Mouse (Mus musculus) thymus, postnatal 14 days (tissue): Measurements from ENCODE around the gene Trim45.

ENCODE experiments used
- DNase-seq: peaks from one replicate; pipeline ENCODE4 v3.0.0; 2021

Gene Trim45

DNA sequence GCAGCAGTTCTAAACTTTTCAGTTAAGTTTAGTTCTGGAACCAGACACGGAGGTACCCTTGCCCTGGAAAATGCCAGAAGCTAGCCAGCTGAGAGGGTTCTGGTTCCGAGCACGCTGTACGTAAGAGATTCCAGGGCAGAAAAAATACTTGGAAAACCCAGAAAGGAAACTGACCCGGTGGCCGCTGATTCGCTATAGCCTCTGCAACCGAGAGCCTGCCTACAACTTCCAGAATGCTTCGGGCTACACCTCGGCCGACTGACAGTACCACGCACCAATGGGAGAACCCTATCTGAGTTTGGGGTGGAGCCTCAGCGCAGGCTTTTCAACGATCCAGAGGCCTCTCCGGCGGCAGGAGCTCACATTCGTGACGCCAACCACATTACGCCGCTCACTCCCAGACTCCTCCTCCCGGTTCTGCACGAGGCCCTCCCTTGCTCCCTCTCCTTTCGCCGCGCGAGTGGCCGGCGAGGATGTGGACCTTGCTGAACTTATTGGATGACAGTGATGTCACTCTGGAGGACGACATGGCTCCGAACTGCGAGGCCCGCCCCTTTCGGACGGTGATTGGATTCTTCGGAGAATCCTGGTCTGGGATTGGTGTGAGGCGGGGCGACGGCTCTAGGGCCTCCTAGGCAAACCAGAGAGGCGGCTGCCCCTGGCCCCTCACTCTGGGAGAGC lies at the start of gene Trim45:
Trim45 (plus strand) TSS at position 378 of the 681 bp plus-strand sequence.
- peak; percentile 97 for DNase-seq

DNA sequence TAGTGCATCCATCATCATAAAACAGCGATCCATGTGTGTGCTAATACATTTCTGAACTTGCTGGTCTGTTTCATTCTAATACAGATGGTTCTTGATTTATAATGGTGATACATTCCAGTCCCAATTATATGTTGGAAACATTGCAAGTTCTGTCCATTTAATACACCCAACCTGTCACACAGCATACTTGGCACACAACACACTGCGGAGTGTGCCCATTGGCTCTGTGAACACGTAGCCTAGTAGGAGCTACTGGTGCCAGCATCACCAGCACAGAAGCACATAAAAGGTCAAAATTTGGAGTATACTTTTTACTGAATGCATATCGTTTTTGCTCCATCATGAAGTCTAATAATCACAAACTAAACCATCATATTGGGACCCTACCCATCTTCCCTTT lies 44.9 kb upstream of the Trim45 start:
- DNase-seq, result no peak

DNA sequence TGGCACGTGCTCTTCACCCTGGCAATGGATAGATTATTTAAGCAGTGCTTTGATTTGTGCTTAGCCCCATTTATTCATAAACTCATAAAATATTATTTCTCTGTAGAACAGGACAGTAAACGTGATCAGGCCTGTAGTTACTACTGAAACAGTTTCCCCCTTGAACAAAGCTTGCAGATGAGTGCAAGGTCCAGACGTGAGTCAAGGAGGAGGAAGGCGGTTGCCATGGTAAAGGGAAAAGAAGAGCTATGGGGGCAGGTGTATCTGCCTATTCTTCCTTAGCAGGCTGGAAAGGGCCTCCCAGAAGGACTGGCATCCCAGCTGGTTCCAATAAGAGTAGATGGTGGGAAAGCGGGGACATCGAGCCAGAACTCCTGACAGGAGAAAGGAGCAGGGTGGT lies 40.6 kb upstream of the Trim45 start:
- DNase-seq, result no peak

DNA sequence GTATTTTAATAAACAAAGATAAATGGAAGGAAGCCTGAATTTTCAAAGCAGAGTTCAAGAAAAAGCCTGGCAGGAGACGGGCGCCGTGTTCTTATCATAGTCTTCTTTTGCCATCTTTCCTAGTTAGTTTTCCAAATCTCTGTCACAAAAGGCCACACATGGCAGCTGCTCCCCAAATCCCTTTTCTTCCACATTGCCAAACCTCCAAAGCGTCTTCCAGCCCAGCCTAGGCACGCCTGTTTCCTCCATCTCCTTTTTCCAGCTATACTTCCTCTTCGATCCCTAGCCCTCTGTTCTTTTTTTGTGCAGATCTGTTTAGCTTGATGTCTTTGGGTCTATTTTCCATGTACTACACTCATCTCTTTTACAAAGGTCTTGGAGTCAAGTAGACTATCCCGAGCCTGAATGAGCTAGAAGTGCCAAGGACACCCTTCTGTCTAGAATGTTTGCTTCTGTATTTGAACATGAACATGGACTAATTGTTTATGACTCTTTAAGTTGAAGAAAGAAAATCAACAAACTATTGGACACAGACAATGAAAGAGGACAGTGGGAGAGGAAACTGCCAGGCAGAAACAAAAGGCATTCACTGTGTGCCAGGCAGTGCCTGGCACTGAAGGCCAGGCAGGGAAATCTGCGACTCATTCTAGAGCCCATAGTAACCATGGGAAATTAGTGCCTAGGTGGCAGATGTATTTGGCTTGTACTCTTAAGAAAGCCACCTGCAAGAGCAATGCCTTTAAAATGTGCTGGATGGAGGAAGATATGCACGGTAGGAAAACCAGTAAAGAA lies 40.0 kb upstream of the Trim45 start:
- no peak for DNase-seq

DNA sequence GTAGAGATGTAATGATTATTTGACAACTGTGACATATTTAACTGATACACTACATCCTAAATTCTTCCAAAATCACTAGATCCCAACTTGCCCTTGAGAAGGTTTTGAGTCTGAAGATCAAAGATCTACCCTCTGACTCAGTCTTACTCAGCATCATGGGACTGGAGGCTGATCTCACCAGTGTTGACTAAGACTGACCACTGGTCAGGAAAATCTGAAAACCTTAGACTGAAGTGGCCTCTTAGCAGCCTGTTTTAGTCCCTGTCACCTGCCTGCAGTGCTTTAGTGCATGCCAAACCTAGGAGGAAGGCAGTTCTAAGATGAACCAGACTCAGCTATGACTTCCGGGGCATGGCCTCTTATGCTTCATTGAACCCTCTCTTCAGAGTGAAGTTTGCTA lies 32.8 kb upstream of the Trim45 start:
- no peak for DNase-seq

DNA sequence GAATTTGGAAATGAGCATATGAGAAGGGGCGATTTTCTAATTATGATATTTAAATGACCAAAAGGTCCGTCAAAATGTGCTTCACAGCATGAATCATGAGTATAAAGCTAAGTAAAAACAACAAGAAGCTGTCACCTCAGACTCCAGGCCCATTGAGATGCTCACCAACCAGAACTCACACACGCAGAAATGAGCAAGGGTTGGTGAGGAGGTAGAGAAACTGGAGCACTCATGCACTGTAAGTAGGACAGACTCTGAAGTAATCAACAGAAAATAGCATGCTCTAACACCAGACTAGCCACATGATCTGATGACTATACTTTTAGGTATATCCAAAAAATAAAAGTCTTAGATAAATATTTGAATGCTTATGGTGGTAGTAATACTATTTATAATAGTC lies 31.6 kb upstream of the Trim45 start:
- no peak for DNase-seq

DNA sequence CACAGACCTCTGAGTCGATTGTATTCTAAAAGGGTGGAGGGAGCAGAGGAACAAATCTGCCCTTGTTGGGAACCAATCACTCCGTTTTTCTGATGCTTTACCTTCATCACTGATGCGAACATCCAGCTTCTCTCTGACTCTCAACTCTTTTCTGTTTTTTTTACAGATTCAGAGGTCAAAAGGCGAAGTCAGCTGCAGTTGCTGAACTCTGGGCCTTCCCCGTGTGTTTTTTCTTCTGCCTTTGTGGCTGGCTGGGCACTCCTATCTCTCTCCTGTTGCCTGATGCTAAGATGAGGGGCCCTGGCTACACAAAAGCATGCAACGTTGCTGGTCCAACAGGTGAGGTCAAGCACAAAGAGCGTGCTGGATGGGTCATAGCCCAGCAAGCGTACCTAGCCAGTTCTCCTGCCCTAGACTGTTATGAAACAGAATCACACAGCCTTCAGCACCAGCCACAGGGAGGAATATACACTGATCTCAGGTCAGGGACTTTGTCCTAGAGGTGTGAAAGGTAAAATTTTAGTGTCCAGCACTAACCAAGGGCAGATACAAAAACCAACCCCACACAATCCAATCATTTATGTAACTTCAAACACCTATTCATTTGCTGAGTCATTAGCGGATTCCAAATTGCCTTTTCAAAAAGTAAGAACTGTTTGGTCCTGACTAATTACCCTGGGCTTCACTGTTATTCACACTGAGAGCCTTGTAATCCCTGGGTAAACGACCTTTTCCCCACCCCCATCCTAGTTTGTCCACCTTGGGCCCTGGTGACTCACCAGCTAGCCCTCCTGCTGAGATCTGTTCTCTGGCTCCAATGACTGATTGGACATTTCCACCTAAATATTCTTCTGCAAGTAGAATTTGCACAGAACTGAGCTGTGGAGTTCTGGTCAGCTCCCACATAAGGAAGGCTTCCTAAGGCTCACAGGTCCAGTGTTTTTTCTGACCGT lies 29.3 kb upstream of the Trim45 start:
- no peak for DNase-seq

DNA sequence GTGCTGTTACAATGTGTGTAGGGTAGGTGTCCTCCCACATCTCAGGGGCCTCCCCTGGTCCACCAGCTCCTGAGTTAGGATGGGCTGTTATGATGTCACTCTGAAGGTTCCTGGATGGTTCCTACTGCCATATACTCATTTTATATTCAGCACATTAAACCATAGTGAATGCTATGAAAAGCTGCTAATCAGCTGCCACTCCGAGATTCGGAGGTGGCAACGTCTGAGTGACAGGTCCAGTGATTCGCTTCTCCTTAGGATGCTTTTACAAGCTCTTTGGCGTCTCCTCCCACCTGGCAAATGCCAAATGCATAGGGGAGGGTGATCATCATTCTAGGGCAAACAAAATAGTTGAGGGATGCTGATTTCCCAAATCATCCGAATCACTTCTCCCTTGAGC lies 26.5 kb upstream of the Trim45 start:
- no peak for DNase-seq

DNA sequence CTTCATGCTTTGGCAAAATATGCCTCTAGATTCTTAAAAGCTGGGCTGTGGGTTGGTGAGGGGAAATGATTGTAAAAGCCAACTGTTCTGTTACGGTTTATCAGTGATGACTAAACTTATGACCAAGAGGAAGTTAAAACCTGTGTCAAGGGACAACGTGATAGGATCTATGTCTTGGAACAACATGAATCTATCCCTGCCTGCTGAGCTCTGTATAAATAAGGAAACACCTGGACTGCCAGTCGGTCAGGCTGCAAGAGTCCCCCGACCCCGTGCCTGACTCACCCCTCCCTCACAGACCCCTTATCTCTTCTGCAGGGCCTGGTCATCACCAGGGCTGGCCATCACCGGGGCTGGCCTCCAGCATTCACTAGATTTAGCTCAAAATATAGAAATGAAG lies 15.9 kb upstream of the Trim45 start:
- no peak for DNase-seq

DNA sequence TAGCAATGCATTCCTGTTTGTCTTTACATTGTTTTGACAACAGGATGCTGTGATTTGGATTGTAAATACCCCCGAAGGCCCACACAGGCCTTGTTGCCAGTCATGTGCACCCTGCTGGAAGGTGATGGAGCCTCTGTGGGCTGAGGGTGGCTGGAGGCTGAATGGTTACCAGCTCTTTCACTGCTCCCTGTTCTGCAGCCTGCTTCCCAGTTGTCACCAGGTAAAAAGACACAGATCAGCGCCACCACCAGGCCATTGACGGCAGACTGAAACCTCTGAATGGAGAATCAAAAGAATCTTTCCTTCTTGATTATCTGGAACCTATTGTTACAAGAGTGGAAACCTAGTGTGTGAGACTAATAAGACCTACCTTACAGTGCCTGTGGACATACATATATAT lies 15.1 kb upstream of the Trim45 start:
- peak; percentile 47 for DNase-seq

DNA sequence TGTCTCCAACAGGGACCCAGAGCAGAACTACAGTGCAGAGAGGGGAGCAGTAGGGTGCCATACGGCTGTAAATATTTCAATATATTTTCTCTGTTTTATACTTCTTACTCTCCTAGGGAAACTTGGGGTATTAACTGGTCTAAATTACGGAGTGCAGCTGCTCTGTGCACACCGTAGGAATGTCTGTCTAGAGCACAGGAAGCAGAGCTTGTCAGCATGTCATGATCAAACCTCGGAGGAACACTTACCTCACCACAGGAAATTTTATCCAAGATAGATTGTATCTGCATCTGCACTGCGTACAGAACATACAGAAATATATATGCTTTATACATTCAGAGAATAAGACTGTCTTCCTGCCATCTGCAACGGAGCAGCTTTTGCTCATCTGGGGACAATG lies 13.4 kb upstream of the Trim45 start:
- DNase-seq, result no peak

DNA sequence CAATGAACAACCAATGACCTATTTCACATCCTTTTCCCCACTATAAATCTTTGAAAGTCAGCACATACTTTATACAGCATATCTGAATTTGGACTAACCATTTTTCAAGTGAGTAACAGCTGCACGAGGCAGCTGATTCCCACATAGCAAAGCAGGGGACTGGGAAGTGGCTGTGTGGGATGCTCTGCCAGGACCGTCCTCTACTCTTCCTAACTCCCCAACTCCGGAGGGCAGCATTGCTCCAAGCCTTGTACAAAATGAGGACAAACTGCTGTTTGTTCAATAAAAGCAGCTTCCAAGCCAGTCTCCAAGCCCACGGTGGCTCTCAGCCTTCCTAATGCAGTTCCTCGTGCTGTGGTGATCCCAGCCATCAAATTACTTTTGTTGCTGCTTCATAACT lies 11.4 kb upstream of the Trim45 start:
- no peak for DNase-seq

DNA sequence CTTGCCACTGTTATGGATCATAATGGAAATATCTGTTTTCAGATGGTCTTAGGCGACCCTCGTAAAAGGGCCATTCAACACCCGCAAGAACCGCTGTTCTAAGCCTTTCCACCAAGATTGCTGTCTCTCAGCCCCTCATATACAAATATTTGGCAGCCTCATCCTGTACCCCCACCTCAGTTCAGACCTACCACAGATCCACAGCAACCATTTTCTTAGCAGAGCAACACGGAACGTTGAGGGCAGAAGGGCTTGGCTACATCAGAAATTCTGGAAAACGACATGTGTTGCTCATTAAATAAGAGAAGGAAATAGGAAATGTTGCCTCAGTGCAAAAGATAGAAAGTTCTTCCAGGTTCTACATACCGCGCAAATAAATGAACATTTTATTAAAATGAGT lies 11.0 kb upstream of the Trim45 start:
- DNase-seq, result no peak

DNA sequence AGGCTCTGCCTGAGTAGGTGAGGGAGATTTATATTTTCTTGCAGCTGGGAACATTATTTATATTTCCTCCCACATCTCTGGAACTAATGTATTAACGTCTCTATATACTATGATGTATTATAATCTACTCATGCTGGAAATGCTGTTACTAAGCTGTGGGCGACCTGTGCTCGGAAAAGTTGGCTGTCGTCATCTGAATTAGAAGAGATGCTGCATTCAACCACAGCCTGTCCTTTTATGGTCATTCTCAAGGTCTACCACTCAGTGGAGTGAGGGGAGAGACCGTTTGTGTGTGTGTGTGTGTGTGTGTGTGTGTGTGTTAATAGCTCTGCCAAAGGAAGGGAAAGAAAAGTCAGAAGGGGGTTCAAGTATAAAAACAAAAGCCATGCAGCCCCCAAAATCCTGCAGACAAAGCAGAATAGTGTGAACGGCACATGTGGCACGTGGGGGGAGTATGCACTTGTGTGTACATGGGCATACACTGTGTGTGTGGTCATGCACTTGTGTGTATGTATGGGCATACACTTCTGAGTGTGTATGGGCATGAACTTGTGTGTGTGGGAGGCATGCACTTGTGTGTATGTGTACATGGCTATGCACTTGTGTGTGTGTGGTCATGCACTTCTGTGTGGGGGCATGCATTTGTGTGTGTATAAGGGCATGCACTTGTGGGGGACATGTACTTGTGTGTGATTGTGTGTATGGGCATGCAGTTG lies 10.3 kb upstream of the Trim45 start:
- DNase-seq, result no peak

DNA sequence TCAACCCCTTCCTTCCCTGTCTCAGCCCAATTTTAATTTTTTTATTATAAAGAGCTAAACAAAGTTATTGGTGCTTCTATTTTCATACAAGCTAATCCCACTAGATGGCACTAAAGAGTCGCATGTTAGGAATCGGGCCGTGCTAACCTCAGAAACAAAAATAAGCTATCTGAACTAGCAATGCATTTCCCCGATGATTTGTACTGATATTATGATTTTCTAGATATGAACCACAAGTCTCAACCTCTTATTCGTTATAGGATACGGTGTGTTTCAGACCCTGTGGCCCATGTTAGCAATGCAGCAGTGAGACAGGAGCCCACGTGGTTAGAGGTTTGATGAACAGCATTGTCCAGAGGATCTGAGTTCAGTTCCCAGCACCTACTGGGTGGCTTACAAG lies 5.2 kb upstream of the Trim45 start:
- DNase-seq, result peak; percentile 37

DNA sequence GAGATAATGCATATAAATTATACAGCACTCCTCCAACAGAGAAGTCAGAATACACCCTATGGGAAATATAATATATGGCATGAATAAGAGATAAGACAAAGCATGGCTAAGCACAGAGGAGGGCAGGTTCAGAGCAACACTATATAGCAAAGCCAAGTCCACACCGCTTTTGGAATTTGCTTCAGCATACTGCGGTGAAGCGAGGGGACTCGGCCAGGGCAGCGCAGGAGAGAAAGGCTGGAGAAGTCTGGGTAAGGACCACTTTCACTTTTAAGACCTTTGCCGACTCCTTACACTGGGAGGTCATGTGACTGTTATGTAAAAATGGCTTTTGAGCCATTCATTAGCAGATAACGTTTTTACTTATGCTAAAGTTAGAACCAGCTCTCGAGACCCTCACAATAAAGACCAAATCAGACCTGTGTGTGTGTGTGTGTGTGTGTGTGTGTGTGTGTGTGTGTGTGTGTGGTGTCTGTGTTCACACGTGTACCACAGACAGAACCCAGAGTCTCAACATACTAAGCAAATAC lies 1.3 kb upstream of the Trim45 start:
- DNase-seq, result no peak

DNA sequence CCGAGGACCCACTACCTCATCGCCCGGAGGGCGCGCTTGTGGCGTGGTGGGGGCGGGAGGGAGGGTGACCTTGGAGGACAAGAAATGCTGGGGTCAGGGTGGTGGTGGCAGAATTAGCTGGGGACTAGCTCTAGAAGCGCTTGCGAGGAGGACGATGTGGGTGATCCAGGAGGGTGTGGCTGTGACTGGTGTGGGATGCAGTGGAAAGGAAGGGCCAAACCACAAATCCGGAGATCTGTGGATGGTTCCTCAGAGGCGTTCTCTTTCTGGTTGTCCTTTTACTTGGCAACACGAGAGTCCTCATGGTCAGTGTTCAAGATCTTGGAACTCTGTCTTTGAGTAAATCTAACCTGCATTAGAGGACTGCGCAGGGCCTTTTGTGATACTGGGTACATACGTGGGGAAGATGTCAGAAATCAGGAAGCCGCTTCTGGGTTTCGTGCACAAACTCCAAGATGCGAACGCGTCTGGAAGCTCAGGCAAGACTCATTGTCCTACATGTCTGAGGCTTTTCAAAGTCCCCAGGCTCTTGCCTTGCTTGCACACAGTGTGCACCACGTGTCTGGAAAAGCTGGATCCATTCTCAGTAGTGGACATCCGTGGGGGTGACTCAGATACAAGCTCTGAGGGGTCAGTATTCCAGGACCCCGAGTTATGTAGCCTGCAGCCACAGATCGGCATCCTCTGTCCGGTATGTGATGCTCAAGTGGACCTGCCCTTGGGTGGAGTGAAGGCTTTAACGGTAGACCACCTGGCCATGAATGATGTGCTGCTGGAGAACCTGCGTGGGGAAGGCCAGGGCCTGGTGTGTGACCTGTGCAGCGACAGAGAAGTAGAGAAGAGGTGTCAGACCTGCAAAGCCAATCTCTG lies 739 bp downstream of the Trim45 start:
- peak; percentile 15 for DNase-seq

DNA sequence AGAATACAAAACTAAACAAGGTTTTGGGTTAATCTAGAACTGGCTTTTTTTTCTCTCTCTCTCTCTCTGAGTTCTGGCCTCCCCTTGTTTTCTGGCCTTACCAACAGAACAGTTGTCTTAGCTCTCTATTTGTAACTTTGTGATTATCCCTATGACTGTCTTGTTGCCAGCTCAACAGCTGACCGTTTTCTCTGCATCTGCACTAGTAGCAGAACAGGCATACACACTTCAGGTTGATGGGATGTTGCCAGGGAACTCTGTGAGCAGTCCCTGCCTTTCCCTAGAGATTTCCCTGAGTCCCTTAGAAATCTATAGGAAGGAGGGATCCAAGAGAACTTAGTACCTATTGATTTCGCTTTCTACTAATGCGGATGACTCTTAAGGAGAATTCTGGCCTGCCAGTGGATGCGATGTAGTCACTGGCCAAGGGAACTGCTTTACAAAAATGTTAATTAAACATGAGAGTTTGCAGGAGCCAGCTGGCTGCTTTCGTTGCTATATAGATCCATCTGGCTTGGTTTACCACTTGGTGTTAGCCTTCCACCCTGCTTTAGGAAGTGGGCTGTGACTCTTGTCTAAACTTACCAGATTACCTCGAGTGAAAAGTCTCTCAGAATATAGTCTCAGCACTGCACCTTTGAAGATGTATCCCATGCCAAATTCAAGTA lies 2.2 kb downstream of the Trim45 start:
- DNase-seq, result no peak

DNA sequence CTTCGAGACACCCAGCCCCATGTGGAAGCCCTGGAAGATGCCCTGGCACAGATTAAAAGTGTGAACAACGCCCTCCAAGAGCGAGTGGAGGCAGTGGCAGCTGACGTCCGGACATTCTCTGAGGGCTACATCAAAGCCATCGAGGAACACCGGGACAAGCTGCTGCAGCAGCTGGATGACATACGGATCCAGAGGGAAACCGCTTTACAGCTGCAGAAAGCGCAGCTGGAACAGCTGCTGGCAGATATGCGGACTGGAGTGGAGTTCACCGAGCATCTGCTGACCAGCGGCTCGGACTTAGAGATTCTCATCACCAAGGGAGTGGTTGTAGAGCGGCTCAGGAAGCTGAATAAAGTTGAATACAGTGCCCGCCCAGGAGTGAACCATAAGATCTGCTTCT lies 3.2 kb downstream of the Trim45 start:
- DNase-seq, result no peak

DNA sequence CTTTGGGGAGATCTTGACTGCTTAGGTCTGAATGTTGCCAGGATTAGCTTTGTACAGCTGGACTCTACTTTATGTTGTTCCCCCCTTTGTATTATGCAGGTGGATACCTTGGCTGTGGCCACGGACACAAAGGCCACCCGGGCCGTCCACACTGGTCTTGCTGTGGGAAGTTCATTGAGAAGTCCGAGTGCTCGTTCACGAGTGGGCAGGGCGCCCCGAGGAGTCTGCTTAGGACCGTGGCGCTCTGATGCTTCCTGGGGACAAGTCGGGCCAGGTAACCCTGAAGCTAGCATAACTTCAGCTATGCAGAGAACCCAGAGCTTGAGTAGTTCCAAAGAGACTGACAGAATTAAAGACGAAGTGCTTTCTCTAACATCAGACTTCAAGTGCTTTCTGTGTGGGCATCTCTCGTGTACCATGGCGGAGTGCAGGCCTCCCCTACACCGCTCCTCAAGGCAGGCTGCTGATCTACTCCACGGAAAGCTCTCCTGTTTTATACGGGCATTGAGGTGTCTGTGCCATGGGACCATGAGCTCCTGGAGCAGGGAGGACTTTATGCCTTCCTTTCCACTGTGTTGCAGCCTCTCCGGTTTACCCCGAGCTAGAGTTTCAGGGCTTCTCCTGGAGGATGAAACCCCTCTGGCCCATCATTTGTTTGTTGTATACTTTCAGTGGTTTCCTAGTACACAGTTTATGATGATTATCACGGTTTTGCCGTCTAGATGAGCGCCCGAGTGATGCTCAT lies 9.5 kb downstream of the Trim45 start:
- no peak for DNase-seq
